Mouse (Mus musculus) heart, postnatal 0 days (tissue): Measurements from ENCODE around the gene Usp47.

Experiments used
- CTCF ChIP-seq: IDR thresholded peaks from 2 replicates; pipeline ENCODE4 v1.5.1; 2016; ENCODE audit warnings: antibody characterized with exemption, control low read depth, low read depth
- EP300 ChIP-seq: IDR thresholded peaks from 2 replicates; pipeline ENCODE4 v1.6.1; 2016; ENCODE audit warnings: antibody characterized with exemption, low read depth

GRCm38 (mm10) chr7:112024446-112024730, 1.1 kb downstream of the Usp47 start:
- TF ChIP-seq CTCF (no peak), EP300 (no peak)
